Mouse (Mus musculus): Measurements from ENCODE around the gene Cbarp.

- TF ChIP-seq CTCF (IDR thresholded peaks at IDR 0.05; ENCODE audit: extremely low read depth, insufficient read depth, low read length) (peak; percentile 50), POLR2A (IDR thresholded peaks at IDR 0.05; ENCODE audit: extremely low read depth, insufficient read depth, low read length) (no peak)
Measured at GRCm38 (mm10) chr10:80174705-80175104, 34.1 kb upstream of the Cbarp start.
